In genomic region chr11:116129091-116129790, GRCm38 (mm10) we compare ENCODE assay signal across 9 mouse cellular contexts. TPM values are rescaled to one million over a fixed set of nuclear protein-coding genes. Genes with fewer than 3 reads are reported as not detected.
DNase-seq lines count a peak whose midpoint lies in the region; ATAC-seq and TF ChIP-seq lines count a peak whose summit lies in the region.
"Had no signal": no experiment of that assay in that cellular context is flagged by ENCODE, and none has a peak within 500 bp of the region (broad histone marks: within the 10 kb centered on the region; RNA-seq: fewer than 3 reads in every experiment).

No protein-coding gene starts in this region.

- H3K9ac ChIP-seq in heart, embryonic 12.5 days = peak overlapping the region; percentile 86; the same call in 1 of the 2 replicates
- peak overlapping the region; percentile 84 for H3K9ac ChIP-seq in heart, embryonic 16.5 days (ENCODE audit: low read length)
- H3K9ac ChIP-seq in liver, embryonic 15.5 days = no peak overlapping the region

- DNase-seq in heart, postnatal 4 days = no peak
- DNase-seq in urinary bladder, adult 18-20 months (ENCODE audit: low spot score in 2 of 2) = no peak
- DNase-seq in gastrocnemius, adult 8-10 months (ENCODE audit: low spot score in 2 of 2) = no peak
- DNase-seq: adrenal gland, adult 2 months had no signal

- no peak for ATAC-seq in heart, embryonic 12.5 days (ENCODE audit: insufficient number of reproducible peaks, low FRiP score)
- ATAC-seq in heart, embryonic 16.5 days (replicated peaks; ENCODE audit: extremely low read depth, insufficient read depth, low FRiP score) = no peak
- no peak for ATAC-seq in liver, embryonic 15.5 days (ENCODE audit: insufficient read depth)
- no peak for ATAC-seq in erythroblast, adult 5-6 weeks (replicated peaks; ENCODE audit: low FRiP score, poor library complexity, severe bottlenecking)

- peaks cover 43% of the 10 kb centered on the region for H3K36me3 ChIP-seq in heart, embryonic 12.5 days
- peaks cover 49% of the 10 kb centered on the region for H3K36me3 ChIP-seq in C2C12 (ENCODE audit: control insufficient read depth, insufficient read depth)
- H3K36me3 ChIP-seq in heart, embryonic 16.5 days (ENCODE audit: control insufficient read depth, insufficient read depth) = peaks cover 19% of the 10 kb centered on the region
- peaks cover 38% of the 10 kb centered on the region for H3K36me3 ChIP-seq in liver, embryonic 15.5 days (replicated peaks)

- 0 out of 2 replicates have a peak overlapping the region, but pooled peaks have one; percentile 37 for H3K27ac ChIP-seq in heart, embryonic 12.5 days (ENCODE audit: poor library complexity, severe bottlenecking)
- no peak overlapping the region for H3K27ac ChIP-seq in heart, embryonic 16.5 days (ENCODE audit: low read length)
- no peak overlapping the region for H3K27ac ChIP-seq in liver, embryonic 15.5 days (replicated peaks)

- no peak overlapping the region for H3K4me3 ChIP-seq in heart, embryonic 12.5 days
- H3K4me3 ChIP-seq in C2C12 (ENCODE audit: insufficient read depth, poor library complexity, severe bottlenecking) = peak overlapping the region; percentile 11
- no peak overlapping the region; the same call in 1 of the 2 replicates for H3K4me3 ChIP-seq in heart, embryonic 16.5 days (ENCODE audit: low read length)
- no peak overlapping the region for H3K4me3 ChIP-seq in liver, embryonic 15.5 days (replicated peaks)

- no peaks in the 10 kb centered on the region for H3K27me3 ChIP-seq in heart, embryonic 12.5 days (replicated peaks)
- no peaks in the 10 kb centered on the region for H3K27me3 ChIP-seq in C2C12 (ENCODE audit: control insufficient read depth, insufficient read depth, insufficient read length)
- no peaks in the 10 kb centered on the region for H3K27me3 ChIP-seq in heart, embryonic 16.5 days (ENCODE audit: control insufficient read depth, insufficient read depth, low read length)
- no peaks in the 10 kb centered on the region for H3K27me3 ChIP-seq in liver, embryonic 15.5 days

- TF ChIP-seq CTCF in C2C12 (IDR thresholded peaks at IDR 0.05; ENCODE audit: control insufficient read depth, insufficient read depth, insufficient read length) = no peak

- peaks cover 4% of the 10 kb centered on the region; the same call in 1 of the 2 replicates for H3K9me3 ChIP-seq in heart, embryonic 12.5 days (replicated peaks)
- H3K9me3 ChIP-seq in heart, embryonic 16.5 days (replicated peaks; ENCODE audit: control insufficient read depth, low read length) = no peaks in the 10 kb centered on the region
- no peaks in the 10 kb centered on the region for H3K9me3 ChIP-seq in liver, embryonic 15.5 days (replicated peaks)

- peak overlapping the region; percentile 69 for H3K4me2 ChIP-seq in heart, embryonic 12.5 days
- peak overlapping the region; percentile 70 for H3K4me2 ChIP-seq in heart, embryonic 16.5 days (ENCODE audit: low read depth, low read length)
- H3K4me2 ChIP-seq in liver, embryonic 15.5 days = peak overlapping the region; percentile 85

- H3ac ChIP-seq in C2C12 (ENCODE audit: control insufficient read depth, insufficient read length, low read depth) = no peak overlapping the region

- whole genome bisulfite sequencing in heart, embryonic 12.5 days = 76% methylated on average over 9 of the region's 9 CpGs
- WGBS in heart, embryonic 16.5 days = 80% methylated on average over 9 of the region's 9 CpGs
- 71% methylated on average over 9 of the region's 9 CpGs for WGBS in liver, embryonic 15.5 days (ENCODE audit: insufficient replicate concordance)

- no peaks in the 10 kb centered on the region for H3K79me3 ChIP-seq in C2C12 (ENCODE audit: low read depth)

- peaks cover 18% of the 10 kb centered on the region for H3K79me2 ChIP-seq in C2C12 (ENCODE audit: control insufficient read depth, insufficient read depth)

- peaks cover 35% of the 10 kb centered on the region for H3K4me1 ChIP-seq in heart, embryonic 12.5 days (replicated peaks)
- peaks cover 29% of the 10 kb centered on the region for H3K4me1 ChIP-seq in heart, embryonic 16.5 days (ENCODE audit: control insufficient read depth, insufficient read depth, low read length)
- H3K4me1 ChIP-seq in liver, embryonic 15.5 days (replicated peaks) = peaks cover 44% of the 10 kb centered on the region

TF ChIP-seq in C2C12, 6 proteins besides CTCF, POLR2A, EP300 and RAD21:
- no peak for TF ChIP-seq MYOG (IDR thresholded peaks at IDR 0.05; ENCODE audit: control insufficient read depth, extremely low read depth, insufficient read length)
- TF ChIP-seq FOSL1 (IDR thresholded peaks at IDR 0.05; ENCODE audit: insufficient read depth, low read length, poor library complexity, severe bottlenecking) = no peak
- TF ChIP-seq MAX (IDR thresholded peaks at IDR 0.05) = no peak
- TF ChIP-seq CEBPB (IDR thresholded peaks at IDR 0.05; ENCODE audit: low read depth) = no peak
- no peak for TF ChIP-seq MYOD1 (IDR thresholded peaks at IDR 0.05; ENCODE audit: control insufficient read depth, insufficient read length, low read depth)
TF ChIP-seq in C2C12: peak in this region for 0.

RNA-seq across cellular contexts. Expression of gene Trim65, which starts 1.7 kb away (rescaled TPM):
- 4.7 and 4.9 TPM in 2 replicates for polyA plus RNA-seq in heart, embryonic 12.5 days (2016; fragmentation: Nextera tagmentation; extraction: Ambion mirVana)
- total RNA-seq in heart, postnatal 4 days (2021) = 1 to 10 TPM; 4.3 to 4.8 TPM
- 2.7 TPM for polyA plus RNA-seq in C2C12 (2012; fragmentation: generic; extraction: Trizol)
- polyA plus RNA-seq in heart, embryonic 16.5 days (2015; fragmentation: Nextera tagmentation; extraction: Ambion mirVana) = 5.3 and 6.5 TPM in 2 replicates
- 1.2 and 1.5 TPM in 2 replicates for polyA plus RNA-seq in liver, embryonic 15.5 days (2015; fragmentation: Nextera tagmentation; extraction: Ambion mirVana)
- 0.38 and 2.3 TPM in 2 replicates for total RNA-seq in erythroblast, adult 5-6 weeks (2015; ENCODE audit: low replicate concordance)
- 0.28 and 3.3 TPM in 2 replicates for total RNA-seq in erythroblast, adult 5-6 weeks (2017; ENCODE audit: low replicate concordance)
- total RNA-seq in gastrocnemius, adult 8-10 months (2022) = 1 to 10 TPM; 3.4 to 4.5 (median 4.0) TPM

RNA-seq across cellular contexts. Expression of gene Trim47, which starts 2.2 kb away (rescaled TPM):
- 54.8 and 58.2 TPM in 2 replicates for polyA plus RNA-seq in heart, embryonic 12.5 days (2016; fragmentation: Nextera tagmentation; extraction: Ambion mirVana)
- 10 to 100 TPM; 47.1 to 50.9 TPM for total RNA-seq in heart, postnatal 4 days (2021)
- 95.4 TPM for polyA plus RNA-seq in C2C12 (2012; fragmentation: generic; extraction: Trizol)
- 79.8 and 89.2 TPM in 2 replicates for polyA plus RNA-seq in heart, embryonic 16.5 days (2015; fragmentation: Nextera tagmentation; extraction: Ambion mirVana)
- polyA plus RNA-seq in liver, embryonic 15.5 days (2015; fragmentation: Nextera tagmentation; extraction: Ambion mirVana) = 5.4 and 7.6 TPM in 2 replicates
- total RNA-seq in erythroblast, adult 5-6 weeks (2015; ENCODE audit: low replicate concordance) = 1.0 and 2.5 TPM in 2 replicates
- total RNA-seq in erythroblast, adult 5-6 weeks (2017; ENCODE audit: low replicate concordance) = 1.3 TPM in 1 of 2 replicates, not detected in the other
- total RNA-seq in gastrocnemius, adult 8-10 months (2022) = 1 to 10 TPM; 5.7 to 7.6 (median 6.3) TPM

RNA-seq across cellular contexts. Expression of gene Mrpl38, which starts 9.4 kb away (rescaled TPM):
- polyA plus RNA-seq in heart, embryonic 12.5 days (2016; fragmentation: Nextera tagmentation; extraction: Ambion mirVana) = 85.0 and 89.1 TPM in 2 replicates
- total RNA-seq in heart, postnatal 4 days (2021) = 10 to 100 TPM; 52.5 to 55.3 TPM
- polyA plus RNA-seq in C2C12 (2012; fragmentation: generic; extraction: Trizol) = 121 TPM
- 102 and 106 TPM in 2 replicates for polyA plus RNA-seq in heart, embryonic 16.5 days (2015; fragmentation: Nextera tagmentation; extraction: Ambion mirVana)
- polyA plus RNA-seq in liver, embryonic 15.5 days (2015; fragmentation: Nextera tagmentation; extraction: Ambion mirVana) = 48.8 and 51.1 TPM in 2 replicates
- 10.0 and 19.8 TPM in 2 replicates for total RNA-seq in erythroblast, adult 5-6 weeks (2015; ENCODE audit: low replicate concordance)
- 5.2 and 6.7 TPM in 2 replicates for total RNA-seq in erythroblast, adult 5-6 weeks (2017; ENCODE audit: low replicate concordance)
- 10 to 100 TPM; 46.4 to 51.6 (median 50.3) TPM for total RNA-seq in gastrocnemius, adult 8-10 months (2022)

RNA-seq across cellular contexts. Expression of gene Fbf1, which starts 38.7 kb away (rescaled TPM):
- polyA plus RNA-seq in heart, embryonic 12.5 days (2016; fragmentation: Nextera tagmentation; extraction: Ambion mirVana) = 37.2 and 37.5 TPM in 2 replicates
- 10 to 100 TPM; 20.2 to 21.5 TPM for total RNA-seq in heart, postnatal 4 days (2021)
- polyA plus RNA-seq in C2C12 (2012; fragmentation: generic; extraction: Trizol) = 46.9 TPM
- polyA plus RNA-seq in heart, embryonic 16.5 days (2015; fragmentation: Nextera tagmentation; extraction: Ambion mirVana) = 20.8 and 23.7 TPM in 2 replicates
- polyA plus RNA-seq in liver, embryonic 15.5 days (2015; fragmentation: Nextera tagmentation; extraction: Ambion mirVana) = 6.1 and 7.5 TPM in 2 replicates
- total RNA-seq in erythroblast, adult 5-6 weeks (2015; ENCODE audit: low replicate concordance) = 6.1 and 14.6 TPM in 2 replicates
- 6.0 and 6.7 TPM in 2 replicates for total RNA-seq in erythroblast, adult 5-6 weeks (2017; ENCODE audit: low replicate concordance)
- 10 to 100 TPM in 2 of 4 experiments, 1 to 10 TPM in 2; 8.3 to 12.8 (median 10.0) TPM for total RNA-seq in gastrocnemius, adult 8-10 months (2022)

RNA-seq across cellular contexts. Expression of gene Wbp2, which starts 42.4 kb away (rescaled TPM):
- 137 and 141 TPM in 2 replicates for polyA plus RNA-seq in heart, embryonic 12.5 days (2016; fragmentation: Nextera tagmentation; extraction: Ambion mirVana)
- 100 to 1,000 TPM; 107 TPM for total RNA-seq in heart, postnatal 4 days (2021)
- polyA plus RNA-seq in C2C12 (2012; fragmentation: generic; extraction: Trizol) = 87.6 TPM
- polyA plus RNA-seq in heart, embryonic 16.5 days (2015; fragmentation: Nextera tagmentation; extraction: Ambion mirVana) = 143 and 153 TPM in 2 replicates
- 83.9 and 93.0 TPM in 2 replicates for polyA plus RNA-seq in liver, embryonic 15.5 days (2015; fragmentation: Nextera tagmentation; extraction: Ambion mirVana)
- total RNA-seq in erythroblast, adult 5-6 weeks (2015; ENCODE audit: low replicate concordance) = 105 and 125 TPM in 2 replicates
- total RNA-seq in erythroblast, adult 5-6 weeks (2017; ENCODE audit: low replicate concordance) = 58.0 and 68.8 TPM in 2 replicates
- total RNA-seq in gastrocnemius, adult 8-10 months (2022) = 10 to 100 TPM; 78.6 to 91.0 (median 90.1) TPM
